Mouse (Mus musculus) macrophage (primary cell): ENCODE data around the gene Lrrc72. TPM values are rescaled to one million over a fixed set of nuclear protein-coding genes. Genes with fewer than 3 reads are reported as not detected.
A peak's percentile ranks its signal among the peaks of the same experiment; 100 is the strongest.

Experiments used
- H3K27ac ChIP-seq: fragments of 350-480 bp; formaldehyde crosslinking; 2 replicates; pipeline ENCODE4 v1.9.0; 2021
- H3K36me3 ChIP-seq: fragments of 350-480 bp; formaldehyde crosslinking; 2 replicates; pipeline ENCODE4 v1.9.0; 2021; ENCODE audit errors: inconsistent target
- H3K4me3 ChIP-seq: fragments of 350-480 bp; formaldehyde crosslinking; 2 replicates; pipeline ENCODE4 v1.9.0; 2021; ENCODE audit errors: inconsistent target
- H3K79me2 ChIP-seq: fragments of 350-480 bp; formaldehyde crosslinking; 2 replicates; pipeline ENCODE4 v1.9.0; 2021; ENCODE audit errors: inconsistent target
- WGBS: methylation state at CpG from one replicate; pipeline ENCODE4 v1.1.7; 2026; ENCODE audit warnings: inconsistent platforms; ENCODE audit not compliant: missing documents; 5-methylcytosine and 5-hydroxymethylcytosine counted together
- polyA plus RNA-seq: library from polyadenylated mRNA; stranded (reverse); fragments of 250-400 nt; gene quantifications from 3 replicates; pipeline ENCODE4 v1.2.4, GENCODE M21; 2018; ENCODE audit warnings: inconsistent platforms
- total RNA-seq, 78 experiments: library from RNA; depleted of rRNA; stranded (reverse); fragments of 250-400 nt; gene quantifications; 1 replicate in 9 of 78; 2 replicates in 24 of 78; 3 replicates in 43 of 78; 4 replicates in 2 of 78; pipeline ENCODE4 v1.2.4; 2018; ENCODE audit warnings: inconsistent platforms in 56 of 78

Gene Lrrc72
- not detected for total RNA-seq (2018; cell fraction: chromatin; rRNA removed)
- total RNA-seq (2018; cell fraction: cytosol; rRNA removed): not detected
- not detected for total RNA-seq (2018; cell fraction: nucleus; rRNA removed)
- not detected in 3 replicates for polyA plus RNA-seq

DNA sequence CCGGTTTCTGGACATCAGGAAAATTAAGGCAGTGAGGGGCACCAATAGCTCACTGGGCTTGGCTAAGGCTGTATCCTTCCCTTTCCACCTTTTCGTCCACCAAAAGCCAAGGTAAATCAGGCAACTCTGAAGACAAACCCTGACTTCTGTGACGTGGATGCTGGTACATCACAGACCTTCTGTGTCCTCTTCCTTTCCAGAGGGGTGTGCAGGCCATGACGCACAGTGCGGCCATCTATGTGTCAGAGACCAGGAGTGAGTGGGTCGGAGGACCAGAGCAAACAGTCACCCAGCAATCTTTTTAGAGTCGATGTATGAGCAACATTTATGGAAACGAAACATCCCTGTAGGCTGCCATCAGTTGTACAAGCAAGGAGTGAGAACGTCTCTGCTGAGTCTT, at the start of gene Lrrc72:
TSS of gene Lrrc72 (minus strand) at position 101 of the 400 bp plus-strand sequence.
- WGBS: 92% methylated on average over 9 of the region's 9 CpGs

DNA sequence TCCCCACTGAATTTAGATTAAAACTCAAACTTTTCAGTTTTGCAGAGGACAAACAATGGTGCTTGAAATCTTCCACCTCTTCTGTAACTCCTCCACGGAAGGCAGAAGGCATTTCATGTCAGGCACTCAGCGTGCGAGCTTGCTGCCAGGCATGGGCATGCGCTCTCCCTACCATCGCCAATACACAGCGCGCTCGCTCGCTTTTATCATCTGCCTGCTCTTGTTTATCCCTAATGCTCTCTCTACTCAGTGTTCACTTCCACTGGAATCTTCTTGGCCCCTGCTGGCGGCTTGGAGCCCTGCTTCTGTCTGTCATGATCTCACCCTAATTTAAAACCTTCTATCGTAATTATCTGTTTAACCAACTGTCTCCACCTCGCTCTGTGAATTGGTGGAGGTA, 49.1 kb upstream of the Lrrc72 start:
- Histone ChIP-seq H3K4me3 (no peak overlapping the region), H3K36me3 (no peaks in the 10 kb centered on the region), H3K27ac (no peak overlapping the region), H3K79me2 (no peaks in the 10 kb centered on the region)
- 94% methylated on average over 12 of the region's 12 CpGs for WGBS

More for the DNA sequence above, at the start of gene Lrrc72:
- Histone ChIP-seq H3K27ac (no peak within 1 kb of the TSS), H3K36me3 (no peaks in the 10 kb centered on the region), H3K79me2 (no peaks in the 10 kb centered on the region), H3K4me3 (no peak within 1 kb of the TSS)

DNA sequence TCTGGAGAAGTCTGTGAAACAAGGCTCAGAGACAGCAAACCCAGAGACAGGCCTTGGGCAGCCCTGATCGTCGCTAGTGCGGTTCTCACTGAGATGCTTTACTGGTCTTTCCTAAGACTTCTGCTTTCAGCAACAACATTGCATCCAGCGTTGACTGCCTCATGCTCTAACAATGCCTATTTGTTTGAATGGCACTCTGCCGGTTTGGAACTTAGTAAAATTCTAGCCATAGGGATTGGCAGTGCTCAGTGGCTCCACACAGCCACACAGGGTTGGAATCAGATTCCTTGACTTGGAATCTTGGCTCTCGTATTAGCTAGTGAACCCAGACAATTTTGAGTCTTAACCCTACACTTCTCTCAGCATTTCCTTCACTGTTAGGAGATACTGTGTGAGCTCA, 38.1 kb upstream of the Lrrc72 start:
- WGBS: 84% methylated on average over 6 of the region's 6 CpGs
- Histone ChIP-seq H3K27ac (no peak overlapping the region), H3K36me3 (no peaks in the 10 kb centered on the region), H3K4me3 (no peak overlapping the region), H3K79me2 (no peaks in the 10 kb centered on the region)

DNA sequence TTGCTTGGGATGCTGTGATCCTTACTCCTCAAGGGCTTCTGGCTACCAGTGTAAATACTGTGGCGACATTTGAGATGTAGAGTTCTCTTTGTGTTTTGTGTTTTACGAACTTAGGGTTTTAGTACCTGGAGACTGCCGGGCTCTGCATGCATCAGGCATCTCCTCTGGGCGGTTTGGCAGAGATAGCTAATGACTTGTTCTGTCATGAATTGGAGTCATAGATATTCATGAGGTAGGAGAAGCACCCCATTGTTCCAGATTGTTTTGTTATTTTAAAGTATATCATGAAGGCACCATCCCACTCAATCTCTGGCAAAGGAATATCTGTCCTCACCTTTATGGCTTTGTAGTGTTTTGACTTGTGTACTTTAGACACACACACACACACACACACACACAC, 37.3 kb upstream of the Lrrc72 start:
- H3K36me3 ChIP-seq: no peaks in the 10 kb centered on the region
- H3K27ac ChIP-seq: no peak overlapping the region
- WGBS: 96% methylated on average over 4 of the region's 4 CpGs
- H3K4me3 ChIP-seq: no peak overlapping the region
- no peaks in the 10 kb centered on the region for H3K79me2 ChIP-seq

GRCm38 (mm10) chr12:36289634-36290033, 36.4 kb upstream of the Lrrc72 start:
- Histone ChIP-seq H3K79me2 (no peaks in the 10 kb centered on the region), H3K36me3 (no peaks in the 10 kb centered on the region)
- 88% methylated on average over 8 of the region's 8 CpGs for WGBS

GRCm38 (mm10) chr12:36274823-36275222, 21.6 kb upstream of the Lrrc72 start:
- Histone ChIP-seq H3K79me2 (no peaks in the 10 kb centered on the region), H3K36me3 (no peaks in the 10 kb centered on the region), H3K27ac (no peak overlapping the region), H3K4me3 (no peak overlapping the region)
- 84% methylated on average over 3 of the region's 3 CpGs for WGBS

More at GRCm38 (mm10) chr12:36289634-36290033, 36.4 kb upstream of the Lrrc72 start:
- Histone ChIP-seq H3K27ac (no peak overlapping the region), H3K4me3 (no peak overlapping the region)

- Histone ChIP-seq H3K27ac (no peak overlapping the region), H3K4me3 (no peak overlapping the region), H3K79me2 (no peaks in the 10 kb centered on the region), H3K36me3 (no peaks in the 10 kb centered on the region)
- 93% methylated on average over 8 of the region's 8 CpGs for WGBS
Observed at GRCm38 (mm10) chr12:36267670-36268246, 14.6 kb upstream of the Lrrc72 start.

- H3K36me3 ChIP-seq: no peaks in the 10 kb centered on the region
- WGBS: 86% methylated on average over 11 of the region's 11 CpGs
- no peak overlapping the region for H3K27ac ChIP-seq
- no peak overlapping the region for H3K4me3 ChIP-seq
- H3K79me2 ChIP-seq: no peaks in the 10 kb centered on the region
Observed at GRCm38 (mm10) chr12:36262116-36262721, 9.0 kb upstream of the Lrrc72 start.

DNA sequence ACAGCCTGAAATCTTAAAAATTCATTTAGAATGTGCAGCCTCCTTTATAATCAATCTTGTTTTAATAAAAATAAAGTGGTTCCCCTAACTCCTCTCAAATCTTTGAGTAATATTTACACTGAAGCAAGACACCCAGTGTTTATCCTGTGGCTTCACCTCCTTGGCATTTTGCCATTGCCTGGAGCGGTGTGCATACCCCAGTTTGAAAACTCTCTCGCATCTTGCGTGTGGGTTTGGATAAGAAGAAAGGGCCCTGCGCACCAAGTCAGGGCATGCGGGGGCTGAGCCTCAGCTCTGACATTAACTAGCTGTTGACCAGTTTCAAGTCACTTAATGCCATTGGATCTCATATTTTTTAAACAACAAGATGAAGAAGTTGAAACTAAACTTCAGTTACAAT, 2.2 kb upstream of the Lrrc72 start:
- Histone ChIP-seq H3K27ac (no peak overlapping the region), H3K4me3 (no peak overlapping the region), H3K36me3 (no peaks in the 10 kb centered on the region), H3K79me2 (no peaks in the 10 kb centered on the region)
- 87% methylated on average over 5 of the region's 5 CpGs for WGBS

DNA sequence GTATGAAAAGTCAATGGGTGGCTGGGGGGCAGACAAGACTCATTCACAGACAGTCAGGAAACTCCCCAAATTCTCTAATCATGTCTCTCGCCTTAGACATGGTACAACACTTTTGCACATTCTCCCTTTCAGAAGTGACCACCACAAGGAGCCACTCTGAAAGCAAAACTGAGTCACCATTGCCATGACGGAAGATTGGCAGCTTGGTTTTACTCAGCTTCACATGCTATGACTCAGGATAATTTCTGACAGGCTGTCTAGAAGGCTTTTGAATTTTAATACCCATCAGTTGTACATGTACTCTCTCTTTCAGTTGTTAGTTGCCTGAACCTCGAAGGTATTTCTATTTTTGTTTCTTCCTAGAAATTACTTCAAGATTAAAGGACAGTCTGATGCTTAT, 12.0 kb downstream of the Lrrc72 start:
- H3K79me2 ChIP-seq: no peaks in the 10 kb centered on the region
- H3K36me3 ChIP-seq: no peaks in the 10 kb centered on the region
- H3K4me3 ChIP-seq: no peak overlapping the region
- no peak overlapping the region for H3K27ac ChIP-seq
- WGBS: 66% methylated on average over 3 of the region's 3 CpGs

DNA sequence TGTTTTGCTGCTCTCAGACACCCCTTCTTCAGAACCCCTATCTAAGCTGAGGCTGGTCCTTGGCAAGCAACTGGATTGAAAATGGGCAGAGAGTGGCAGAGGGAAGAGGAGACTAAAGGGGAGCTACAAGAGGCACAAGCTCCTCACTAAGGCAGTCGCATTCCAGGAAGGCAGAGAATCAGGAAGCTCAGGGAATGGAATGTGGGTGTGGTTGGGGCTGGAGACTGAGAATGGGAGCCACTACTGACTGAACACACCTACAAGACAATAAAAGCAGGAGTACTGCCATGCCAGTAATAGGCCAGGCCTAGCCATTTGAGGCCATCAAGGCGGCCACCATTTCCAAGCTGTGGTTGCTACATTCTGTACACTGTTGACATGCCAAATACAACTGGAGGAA, 21.8 kb downstream of the Lrrc72 start:
- Histone ChIP-seq H3K79me2 (no peaks in the 10 kb centered on the region), H3K27ac (no peak overlapping the region), H3K4me3 (no peak overlapping the region), H3K36me3 (no peaks in the 10 kb centered on the region)
- WGBS: 86% methylated on average over 2 of the region's 2 CpGs

DNA sequence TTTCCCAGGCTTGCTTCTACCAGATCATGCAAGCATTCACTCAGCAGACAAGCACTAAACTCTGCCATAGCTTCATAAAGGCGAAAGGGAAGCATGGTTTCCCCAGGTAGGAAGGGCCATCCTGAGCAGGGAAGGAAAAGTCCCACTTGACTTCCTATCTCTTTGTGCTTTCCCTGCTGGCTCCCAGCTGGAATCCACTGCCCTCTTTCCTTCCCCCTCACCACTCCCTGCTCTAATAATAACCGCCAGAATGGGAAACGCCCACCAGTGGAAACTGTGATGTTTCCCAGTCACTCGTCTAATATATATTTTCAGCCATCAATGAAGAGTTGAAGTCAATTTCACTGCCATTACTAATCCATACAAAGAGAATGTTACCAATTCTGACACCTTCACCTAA, 28.8 kb downstream of the Lrrc72 start:
- H3K36me3 ChIP-seq: no peaks in the 10 kb centered on the region
- no peaks in the 10 kb centered on the region for H3K79me2 ChIP-seq
- H3K27ac ChIP-seq: no peak overlapping the region
- no peak overlapping the region for H3K4me3 ChIP-seq
- 97% methylated on average over 4 of the region's 4 CpGs for WGBS

DNA sequence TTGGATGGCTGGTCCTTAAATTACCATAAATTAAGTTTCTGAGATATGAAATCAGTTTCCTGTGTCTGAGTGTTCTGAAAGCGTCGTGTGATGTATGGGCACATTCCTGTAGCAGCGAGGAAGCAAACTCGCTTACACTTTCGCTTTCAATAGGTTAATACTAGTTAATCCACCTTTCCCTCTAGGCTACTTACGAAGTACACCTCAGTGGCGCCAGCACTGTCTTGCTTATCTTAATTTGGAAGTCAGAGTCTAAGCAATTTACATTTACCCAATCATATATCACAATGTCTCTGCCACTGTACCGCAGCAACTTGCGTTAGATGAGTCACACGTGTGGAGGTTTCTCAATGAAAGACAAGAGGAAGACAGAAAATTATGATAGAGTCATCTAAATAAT, 36.3 kb downstream of the Lrrc72 start:
- no peak overlapping the region for H3K27ac ChIP-seq
- no peaks in the 10 kb centered on the region for H3K36me3 ChIP-seq
- WGBS: 10% methylated on average over 8 of the region's 10 CpGs
- H3K79me2 ChIP-seq: no peaks in the 10 kb centered on the region
- H3K4me3 ChIP-seq: peak overlapping the region; percentile 27

DNA sequence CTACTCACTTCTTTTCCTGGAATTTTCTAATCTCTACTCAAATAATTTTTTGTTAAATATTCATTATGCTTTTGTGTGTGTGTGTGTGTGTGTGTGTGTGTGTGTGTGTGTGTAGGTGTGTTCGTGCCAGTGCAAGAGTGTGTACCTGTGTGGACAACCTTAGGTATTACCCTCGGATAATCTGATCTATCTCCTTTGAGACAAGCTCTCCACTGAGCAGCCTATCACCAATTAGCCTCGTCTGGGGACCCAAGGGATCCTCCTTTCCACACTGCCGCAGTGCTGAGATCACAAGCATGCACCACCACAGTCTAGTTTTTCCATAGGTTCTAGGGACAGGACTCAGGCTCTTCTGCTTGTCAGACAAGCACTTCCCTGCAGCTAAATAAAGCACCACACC, 37.0 kb downstream of the Lrrc72 start:
- H3K4me3 ChIP-seq: peak overlapping the region; percentile 27; the same call in 1 of the 2 replicates
- H3K27ac ChIP-seq: no peak overlapping the region
- H3K36me3 ChIP-seq: no peaks in the 10 kb centered on the region

GRCm38 (mm10) chr12:36215149-36215480, 38.1 kb downstream of the Lrrc72 start:
- H3K27ac ChIP-seq: no peak overlapping the region
- H3K79me2 ChIP-seq: no peaks in the 10 kb centered on the region
- WGBS: 0% methylated on average over 1 of the region's 1 CpGs
- no peak overlapping the region for H3K4me3 ChIP-seq
- no peaks in the 10 kb centered on the region for H3K36me3 ChIP-seq

More for the DNA sequence above, 37.0 kb downstream of the Lrrc72 start:
- H3K79me2 ChIP-seq: no peaks in the 10 kb centered on the region
- 90% methylated on average over 3 of the region's 4 CpGs for WGBS
